Mouse (Mus musculus) heart, postnatal 0 days (tissue): Measurements from ENCODE around the gene Tuba8.

ENCODE experiments used
- CTCF ChIP-seq: IDR thresholded peaks from 2 replicates; pipeline ENCODE4 v1.5.1; 2016; ENCODE audit warnings: antibody characterized with exemption, control low read depth, low read depth
- EP300 ChIP-seq: IDR thresholded peaks from 2 replicates; pipeline ENCODE4 v1.6.1; 2016; ENCODE audit warnings: antibody characterized with exemption, low read depth

DNA sequence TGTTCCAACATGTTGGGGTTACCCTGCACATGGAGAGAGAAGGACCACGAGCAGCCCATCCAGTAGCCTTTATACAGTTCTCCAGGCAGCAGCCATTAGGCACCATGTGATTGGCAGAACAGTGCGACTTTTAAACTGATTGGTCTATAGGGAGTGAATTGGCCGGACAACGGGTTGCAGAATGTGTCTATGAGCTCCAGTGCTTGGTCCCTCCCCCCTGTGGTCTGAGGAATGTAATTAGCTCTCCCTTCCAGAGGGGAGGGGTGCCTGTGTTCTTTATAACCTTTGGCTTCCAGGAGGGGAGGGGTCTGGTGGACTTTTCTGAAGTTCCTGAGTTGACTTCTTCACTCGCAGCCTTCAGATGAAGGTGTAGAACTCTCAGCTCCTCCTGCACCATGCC lies 8.5 kb upstream of the Tuba8 start:
- TF ChIP-seq CTCF (no peak), EP300 (no peak)
